Mouse (Mus musculus) neural tube, embryonic 11.5 days (tissue): Measurements from ENCODE around the gene Opcml. TPM values are rescaled to one million over a fixed set of nuclear protein-coding genes. Genes with fewer than 3 reads are reported as not detected.

ENCODE experiments used
- ATAC-seq: fragments of 200-750 bp; cut with Nextera tagmentation; 2 replicates; pipeline ENCODE4 v1.8.0; 2017; ENCODE audit warnings: moderate number of reproducible peaks, mild to moderate bottlenecking, moderate TSS enrichment, moderate library complexity; ENCODE audit not compliant: insufficient read depth, low FRiP score, low TSS enrichment
- DNase-seq: peaks from one replicate; pipeline ENCODE4 v3.0.0-alpha.2; 2015; ENCODE audit warnings: low spot score
- H3K27ac ChIP-seq: fragments of 300-500 bp; sonication (generic); 2 replicates; pipeline ENCODE4 v1.5.1; 2014; ENCODE audit warnings: low read depth, mild to moderate bottlenecking, low read length
- H3K27me3 ChIP-seq: fragments of 300-500 bp; sonication (generic); 2 replicates; pipeline ENCODE4 v1.6.1; 2014; ENCODE audit warnings: mild to moderate bottlenecking, low read length, mixed read lengths; ENCODE audit not compliant: control insufficient read depth, insufficient read depth
- H3K36me3 ChIP-seq: fragments of 300-500 bp; sonication (generic); 2 replicates; pipeline ENCODE4 v1.6.1; 2014; ENCODE audit warnings: mild to moderate bottlenecking, low read length, moderate library complexity, mixed read lengths; ENCODE audit not compliant: control insufficient read depth, insufficient read depth
- H3K4me1 ChIP-seq: fragments of 300-500 bp; sonication (generic); 2 replicates; pipeline ENCODE4 v1.6.1; 2014; ENCODE audit warnings: low read length, mixed read lengths; ENCODE audit not compliant: control insufficient read depth, insufficient read depth
- H3K4me2 ChIP-seq: fragments of 300-500 bp; sonication (generic); 2 replicates; pipeline ENCODE4 v1.6.1; 2014; ENCODE audit warnings: low read depth, mild to moderate bottlenecking, moderate library complexity
- H3K4me3 ChIP-seq: fragments of 300-500 bp; sonication (generic); 2 replicates; pipeline ENCODE4 v1.5.1; 2014; ENCODE audit warnings: low read depth, low read length
- H3K9ac ChIP-seq: fragments of 300-500 bp; sonication (generic); 2 replicates; pipeline ENCODE4 v1.6.1; 2014; ENCODE audit warnings: mild to moderate bottlenecking, low read length
- H3K9me3 ChIP-seq: fragments of 300-500 bp; sonication (generic); 2 replicates; pipeline ENCODE4 v1.6.1; 2016; ENCODE audit warnings: low read length; ENCODE audit not compliant: control insufficient read depth
- WGBS: fragments of 180-500 bp; shearing (Covaris S2); extraction: QIAGEN DNeasy Blood & Tissue Kit; methylation state at CpG from one replicate; pipeline ENCODE4 v1.1.7; 2014; 5-methylcytosine and 5-hydroxymethylcytosine counted together
- polyA plus RNA-seq: library from polyadenylated mRNA; unstranded; fragments of >200 nt; fragmentation: Nextera tagmentation; extraction: Ambion mirVana; gene quantifications from 2 replicates; pipeline ENCODE4 v1.2.1, GENCODE M21; 2014

Opcml gene
- polyA plus RNA-seq, 1 experiment from 2014 or later = 3.6 TPM

GRCm38 (mm10) chr9:28587857-28588388 lies 797.3 kb downstream of the Opcml start:
- H3K36me3 ChIP-seq = no peaks in the 10 kb centered on the region
- no peak overlapping the region for H3K4me3 ChIP-seq
- no peak overlapping the region for H3K4me2 ChIP-seq
- no peak for DNase-seq
- H3K9me3 ChIP-seq = no peaks in the 10 kb centered on the region
- no peak overlapping the region for H3K9ac ChIP-seq
- no peaks in the 10 kb centered on the region for H3K27me3 ChIP-seq
- no peak for ATAC-seq
- H3K27ac ChIP-seq = no peak overlapping the region
- 90% methylated on average over 4 of the region's 4 CpGs for WGBS
- no peaks in the 10 kb centered on the region for H3K4me1 ChIP-seq

DNA sequence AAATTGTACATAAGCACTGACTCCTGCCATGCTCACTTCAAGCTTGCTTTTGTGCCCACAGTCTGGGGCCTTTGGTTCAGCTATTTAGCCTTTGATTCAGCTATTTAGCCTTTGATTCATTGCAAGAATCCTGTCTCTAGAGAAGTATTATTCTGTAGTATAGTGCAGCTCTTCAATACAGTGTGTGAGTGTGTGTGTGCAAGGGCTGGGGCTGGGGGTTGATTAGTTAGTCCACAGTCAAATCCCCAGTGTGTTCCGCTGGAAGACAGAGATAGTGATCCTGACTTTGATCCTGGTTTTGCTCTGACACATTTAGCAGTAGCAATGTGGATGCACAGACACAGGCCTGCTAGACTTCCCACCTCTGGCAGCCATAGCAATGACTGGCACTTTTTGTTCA lies 797.9 kb downstream of the Opcml start:
- no peaks in the 10 kb centered on the region for H3K4me1 ChIP-seq
- ATAC-seq (no peak), DNase-seq (peak; percentile 10)
- H3K27me3 ChIP-seq = no peaks in the 10 kb centered on the region
- H3K4me2 ChIP-seq = no peak overlapping the region
- 89% methylated on average over 1 of the region's 1 CpGs for WGBS
- H3K9ac ChIP-seq = no peak overlapping the region
- no peak overlapping the region for H3K4me3 ChIP-seq
- H3K9me3 ChIP-seq = no peaks in the 10 kb centered on the region
- H3K36me3 ChIP-seq = no peaks in the 10 kb centered on the region
- no peak overlapping the region for H3K27ac ChIP-seq

GRCm38 (mm10) chr9:28592208-28592607 lies 801.6 kb downstream of the Opcml start:
- Histone ChIP-seq H3K4me1 (no peaks in the 10 kb centered on the region), H3K4me2 (no peak overlapping the region), H3K27ac (no peak overlapping the region), H3K36me3 (no peaks in the 10 kb centered on the region), H3K4me3 (no peak overlapping the region), H3K27me3 (no peaks in the 10 kb centered on the region), H3K9ac (no peak overlapping the region), H3K9me3 (no peaks in the 10 kb centered on the region)
- DNase-seq (no peak), ATAC-seq (no peak)
- 33% methylated on average over 3 of the region's 3 CpGs for WGBS

GRCm38 (mm10) chr9:28595062-28595461 lies 804.5 kb downstream of the Opcml start:
- Histone ChIP-seq H3K36me3 (no peaks in the 10 kb centered on the region), H3K27me3 (no peaks in the 10 kb centered on the region), H3K4me1 (no peaks in the 10 kb centered on the region), H3K4me2 (no peak overlapping the region), H3K4me3 (no peak overlapping the region), H3K9ac (no peak overlapping the region), H3K9me3 (no peaks in the 10 kb centered on the region), H3K27ac (no peak overlapping the region)
- DNase-seq = no peak
- no peak for ATAC-seq
- 70% methylated on average over 3 of the region's 3 CpGs for WGBS

GRCm38 (mm10) chr9:28605561-28605960 lies 815.0 kb downstream of the Opcml start:
- no peak overlapping the region for H3K9ac ChIP-seq
- no peaks in the 10 kb centered on the region for H3K9me3 ChIP-seq
- no peaks in the 10 kb centered on the region for H3K36me3 ChIP-seq
- WGBS = 90% methylated on average over 1 of the region's 1 CpGs
- H3K4me1 ChIP-seq = no peaks in the 10 kb centered on the region
- ATAC-seq (no peak), DNase-seq (no peak)
- no peak overlapping the region for H3K4me2 ChIP-seq
- H3K27ac ChIP-seq = no peak overlapping the region
- no peak overlapping the region for H3K4me3 ChIP-seq
- H3K27me3 ChIP-seq = no peaks in the 10 kb centered on the region

DNA sequence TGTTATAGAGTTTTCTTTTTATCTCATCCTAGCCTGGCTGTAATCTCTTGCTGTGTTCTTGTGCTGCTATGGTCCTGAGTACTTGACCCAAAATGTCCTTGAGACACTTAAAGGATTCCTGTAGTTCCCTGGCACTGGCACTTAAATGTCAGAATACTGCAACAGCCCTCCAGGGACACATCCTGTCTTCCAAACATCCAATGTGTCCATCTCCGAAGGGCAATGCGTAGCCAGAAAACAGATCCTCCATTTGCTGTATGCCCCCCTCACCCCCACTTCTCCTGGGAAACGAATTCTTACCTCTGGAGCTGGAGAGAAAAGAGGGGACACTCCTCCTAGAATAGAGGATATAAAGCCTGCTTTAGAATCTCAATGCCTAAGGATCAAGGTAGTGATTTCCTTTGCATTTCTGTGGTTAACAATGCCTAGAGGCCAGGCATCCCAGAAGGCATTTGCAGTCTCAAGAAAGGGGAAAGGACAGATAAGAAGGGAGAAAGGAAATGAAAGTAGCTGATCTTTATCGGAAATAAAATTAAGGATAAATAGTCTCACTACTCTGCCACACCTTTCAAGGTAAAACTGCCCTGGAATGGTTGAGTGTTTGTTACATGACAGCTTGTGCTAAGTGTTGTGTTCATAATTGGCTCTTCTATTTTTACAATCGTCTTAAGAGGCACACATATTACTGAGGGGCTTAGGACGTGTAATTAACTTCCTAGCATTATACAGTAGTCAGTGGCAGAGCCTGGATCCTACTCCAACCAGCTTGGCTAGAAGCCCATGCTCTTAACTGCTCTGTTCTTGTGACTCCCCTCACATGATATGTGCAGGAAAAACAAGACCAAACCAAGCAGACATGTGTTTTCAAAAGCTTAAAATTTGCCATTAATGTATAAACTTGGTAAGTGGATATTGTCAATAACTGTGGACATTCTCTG lies 823.4 kb downstream of the Opcml start:
- Histone ChIP-seq H3K36me3 (no peaks in the 10 kb centered on the region), H3K4me2 (no peak overlapping the region), H3K9me3 (no peaks in the 10 kb centered on the region), H3K27ac (no peak overlapping the region), H3K27me3 (no peaks in the 10 kb centered on the region), H3K4me3 (no peak overlapping the region), H3K9ac (no peak overlapping the region), H3K4me1 (no peaks in the 10 kb centered on the region)
- DNase-seq = no peak
- 36% methylated on average over 6 of the region's 6 CpGs for WGBS
- no peak for ATAC-seq

- no peaks in the 10 kb centered on the region for H3K9me3 ChIP-seq
- no peak for ATAC-seq
Measured at GRCm38 (mm10) chr9:28615447-28615846, 824.9 kb downstream of the Opcml start.

DNA sequence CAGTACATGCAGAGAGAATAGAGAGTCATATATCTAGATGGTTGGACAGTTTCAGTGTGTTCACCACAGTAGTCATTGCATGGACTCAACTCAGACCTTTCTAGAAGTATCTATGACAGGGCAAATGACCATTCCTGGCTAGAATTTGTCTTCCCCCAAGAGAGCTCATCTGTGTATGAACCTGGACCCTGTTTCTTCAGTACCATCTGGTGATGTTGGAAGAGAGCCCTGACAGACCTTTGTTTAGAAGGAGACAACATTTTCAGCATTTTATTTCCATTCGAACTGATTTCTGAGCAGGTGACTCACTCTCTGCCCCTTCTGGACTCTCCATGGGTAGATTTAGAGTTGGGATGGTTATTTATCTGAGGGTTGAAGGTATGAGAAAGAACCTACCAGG lies 827.1 kb downstream of the Opcml start:
- Histone ChIP-seq H3K9ac (no peak overlapping the region), H3K27me3 (no peaks in the 10 kb centered on the region), H3K4me1 (no peaks in the 10 kb centered on the region), H3K4me2 (no peak overlapping the region), H3K36me3 (no peaks in the 10 kb centered on the region), H3K9me3 (no peaks in the 10 kb centered on the region), H3K27ac (no peak overlapping the region), H3K4me3 (no peak overlapping the region)
- no peak for ATAC-seq
- 92% methylated on average over 1 of the region's 1 CpGs for WGBS
- no peak for DNase-seq

More at GRCm38 (mm10) chr9:28615447-28615846, 824.9 kb downstream of the Opcml start:
- DNase-seq = no peak
- H3K4me3 ChIP-seq = no peak overlapping the region
- H3K27ac ChIP-seq = no peak overlapping the region
- no peak overlapping the region for H3K4me2 ChIP-seq
- no peaks in the 10 kb centered on the region for H3K36me3 ChIP-seq
- H3K27me3 ChIP-seq = no peaks in the 10 kb centered on the region
- H3K4me1 ChIP-seq = no peaks in the 10 kb centered on the region
- H3K9ac ChIP-seq = no peak overlapping the region
